Mouse (Mus musculus): ENCODE data around the gene Ttc39d. TPM values are rescaled to one million over a fixed set of nuclear protein-coding genes. Genes with fewer than 3 reads are reported as not detected.

Ttc39d gene
- polyA plus RNA-seq, 2 experiments from 2014 or later, result not detected

Other genes with a start within 250 kb of the Ttc39d start
- 10 to 100 TPM; 23.0 to 30.2 TPM for gene Hnrnpll, start 145.1 kb upstream of the Ttc39d start, polyA plus RNA-seq (2017; shearing (Covaris generic))
- 10 to 100 TPM; 51.3 to 58.6 TPM for gene Galm, start 80.0 kb upstream of the Ttc39d start, polyA plus RNA-seq (2017; shearing (Covaris generic))
- gene Srsf7, start 153 bp upstream of the Ttc39d start, polyA plus RNA-seq (2017; shearing (Covaris generic)), result 100 to 1,000 TPM; 498 to 562 TPM
- gene Gemin6, start 17.0 kb downstream of the Ttc39d start, polyA plus RNA-seq (2017; shearing (Covaris generic)), result 10 to 100 TPM in 1 of 2 experiments, 1 to 10 TPM in 1; 9.6 to 10.2 TPM
- gene Morn2, start 82.7 kb downstream of the Ttc39d start, polyA plus RNA-seq (2017; shearing (Covaris generic)), result 1 to 10 TPM; 2.4 to 3.2 TPM
- 10 to 100 TPM in 1 of 2 experiments, 1 to 10 TPM in 1; 8.2 to 11.8 TPM for gene Dhx57, start 83.0 kb downstream of the Ttc39d start, polyA plus RNA-seq (2017; shearing (Covaris generic))
- gene Arhgef33, start 99.9 kb downstream of the Ttc39d start, polyA plus RNA-seq (2017; shearing (Covaris generic)), result not detected
- gene Gm10190, start 166.1 kb downstream of the Ttc39d start, polyA plus RNA-seq (2017; shearing (Covaris generic)), result not detected